Mouse (Mus musculus): Measurements from ENCODE around the gene Eif4e1b. TPM values are rescaled to one million over a fixed set of nuclear protein-coding genes. Genes with fewer than 3 reads are reported as not detected.
A peak's percentile ranks its signal among the peaks of the same experiment; 100 is the strongest.

The Eif4e1b gene
- total RNA-seq, 1 experiment from 2014 or later = not detected

- ATAC-seq (replicated peaks; ENCODE audit: insufficient number of reproducible peaks, low FRiP score, low TSS enrichment, poor library complexity, severe bottlenecking) = no peak
Observed at GRCm38 (mm10) chr13:54794002-54794577, 10.3 kb downstream of the Eif4e1b start.

GRCm38 (mm10) chr13:54794843-54795242, 11.0 kb downstream of the Eif4e1b start:
- no peak for ATAC-seq (replicated peaks; ENCODE audit: insufficient number of reproducible peaks, low FRiP score, low TSS enrichment, poor library complexity, severe bottlenecking)

GRCm38 (mm10) chr13:54797356-54797755, 13.6 kb downstream of the Eif4e1b start:
- no peak for ATAC-seq (replicated peaks; ENCODE audit: insufficient number of reproducible peaks, low FRiP score, low TSS enrichment, poor library complexity, severe bottlenecking)

GRCm38 (mm10) chr13:54797861-54798643, 14.3 kb downstream of the Eif4e1b start:
- ATAC-seq (replicated peaks; ENCODE audit: insufficient number of reproducible peaks, low FRiP score, low TSS enrichment, poor library complexity, severe bottlenecking) = no peak

- ATAC-seq (replicated peaks; ENCODE audit: insufficient number of reproducible peaks, low FRiP score, low TSS enrichment, poor library complexity, severe bottlenecking) = no peak
Observed at GRCm38 (mm10) chr13:54798740-54799139, 14.9 kb downstream of the Eif4e1b start.

GRCm38 (mm10) chr13:54799701-54800100, 15.9 kb downstream of the Eif4e1b start:
- ATAC-seq (replicated peaks; ENCODE audit: insufficient number of reproducible peaks, low FRiP score, low TSS enrichment, poor library complexity, severe bottlenecking) = peak; percentile 47; the same call in 1 of the 2 replicates

- ATAC-seq (replicated peaks; ENCODE audit: insufficient number of reproducible peaks, low FRiP score, low TSS enrichment, poor library complexity, severe bottlenecking) = no peak
Observed at GRCm38 (mm10) chr13:54800206-54800605, 16.4 kb downstream of the Eif4e1b start.

- no peak for ATAC-seq (replicated peaks; ENCODE audit: insufficient number of reproducible peaks, low FRiP score, low TSS enrichment, poor library complexity, severe bottlenecking)
Observed at GRCm38 (mm10) chr13:54803010-54803409, 19.2 kb downstream of the Eif4e1b start.

GRCm38 (mm10) chr13:54805134-54805838, 21.5 kb downstream of the Eif4e1b start:
- ATAC-seq (replicated peaks; ENCODE audit: insufficient number of reproducible peaks, low FRiP score, low TSS enrichment, poor library complexity, severe bottlenecking) = no peak

- no peak for ATAC-seq (replicated peaks; ENCODE audit: insufficient number of reproducible peaks, low FRiP score, low TSS enrichment, poor library complexity, severe bottlenecking)
Observed at GRCm38 (mm10) chr13:54806434-54806976, 22.7 kb downstream of the Eif4e1b start.

GRCm38 (mm10) chr13:54808067-54808466, 24.3 kb downstream of the Eif4e1b start:
- no peak for ATAC-seq (replicated peaks; ENCODE audit: insufficient number of reproducible peaks, low FRiP score, low TSS enrichment, poor library complexity, severe bottlenecking)

GRCm38 (mm10) chr13:54811476-54811875, 27.7 kb downstream of the Eif4e1b start:
- ATAC-seq (replicated peaks; ENCODE audit: insufficient number of reproducible peaks, low FRiP score, low TSS enrichment, poor library complexity, severe bottlenecking) = no peak

GRCm38 (mm10) chr13:54813381-54813780, 29.6 kb downstream of the Eif4e1b start:
- ATAC-seq (replicated peaks; ENCODE audit: insufficient number of reproducible peaks, low FRiP score, low TSS enrichment, poor library complexity, severe bottlenecking) = no peak

- ATAC-seq (replicated peaks; ENCODE audit: insufficient number of reproducible peaks, low FRiP score, low TSS enrichment, poor library complexity, severe bottlenecking) = no peak
Observed at GRCm38 (mm10) chr13:54818399-54819254, 34.8 kb downstream of the Eif4e1b start.

- ATAC-seq (replicated peaks; ENCODE audit: insufficient number of reproducible peaks, low FRiP score, low TSS enrichment, poor library complexity, severe bottlenecking) = no peak
Observed at GRCm38 (mm10) chr13:54821106-54821505, 37.3 kb downstream of the Eif4e1b start.

- ATAC-seq (replicated peaks; ENCODE audit: insufficient number of reproducible peaks, low FRiP score, low TSS enrichment, poor library complexity, severe bottlenecking) = no peak
Observed at GRCm38 (mm10) chr13:54821931-54822330, 38.1 kb downstream of the Eif4e1b start.

GRCm38 (mm10) chr13:54824111-54824931, 40.5 kb downstream of the Eif4e1b start:
- ATAC-seq (replicated peaks; ENCODE audit: insufficient number of reproducible peaks, low FRiP score, low TSS enrichment, poor library complexity, severe bottlenecking) = no peak

GRCm38 (mm10) chr13:54827992-54828391, 44.2 kb downstream of the Eif4e1b start:
- no peak for ATAC-seq (replicated peaks; ENCODE audit: insufficient number of reproducible peaks, low FRiP score, low TSS enrichment, poor library complexity, severe bottlenecking)

All from monocyte, adult 5-6 weeks (primary cell).